Mouse (Mus musculus) myocyte (in vitro differentiated cells): Measurements from ENCODE around the gene Nhp2. TPM values are rescaled to one million over a fixed set of nuclear protein-coding genes. Genes with fewer than 3 reads are reported as not detected.
A peak's percentile ranks its signal among the peaks of the same experiment; 100 is the strongest.
"Not testable (repeated sequence)": the region's sequence is repeated elsewhere in the genome, so short reads cannot be mapped to it uniquely, and the experiment has no call there.

Source experiments
- H3K27me3 ChIP-seq: one replicate; pipeline ENCODE4 v1.6.1; 2011; ENCODE audit not compliant: control insufficient read depth, insufficient read depth, insufficient read length
- H3K36me3 ChIP-seq: one replicate; pipeline ENCODE4 v1.6.1; 2011; ENCODE audit not compliant: control insufficient read depth, insufficient read depth
- H3K4me2 ChIP-seq: one replicate; pipeline ENCODE4 v1.6.1; 2011; ENCODE audit warnings: low read depth, control low read depth
- H3K4me3 ChIP-seq: one replicate; pipeline ENCODE4 v1.5.1; 2011; ENCODE audit warnings: mild to moderate bottlenecking, control low read depth, moderate library complexity
- H3K79me2 ChIP-seq: one replicate; pipeline ENCODE4 v1.6.1; 2011; ENCODE audit not compliant: control insufficient read depth, insufficient read depth
- H3ac ChIP-seq: one replicate; pipeline ENCODE4 v1.6.1; 2011; ENCODE audit not compliant: control insufficient read depth, insufficient read length
- CEBPB ChIP-seq: IDR thresholded peaks from 2 replicates; pipeline ENCODE4 v1.6.1; 2011; ENCODE audit warnings: mild to moderate bottlenecking, moderate library complexity; ENCODE audit not compliant: poor library complexity, insufficient read depth, severe bottlenecking
- E2F4 ChIP-seq: IDR thresholded peaks from one replicate; pipeline ENCODE4 v1.6.1; 2011; ENCODE audit warnings: mild to moderate bottlenecking, control low read depth, moderate library complexity; ENCODE audit not compliant: insufficient read depth
- MAX ChIP-seq: IDR thresholded peaks from one replicate; pipeline ENCODE4 v1.6.1; 2011; ENCODE audit warnings: low read depth, mild to moderate bottlenecking, control low read depth
- MYOD1 ChIP-seq, 3 experiments: IDR thresholded peaks; one replicate each; pipeline ENCODE4 v1.6.1; 2011; ENCODE audit warnings: control low read depth in 2 of 3, low read depth in 2 of 3, mild to moderate bottlenecking in 2 of 3, moderate library complexity in 1 of 3; ENCODE audit not compliant: insufficient read length in 2 of 3, control insufficient read depth in 1 of 3
- MYOG ChIP-seq, 3 experiments: IDR thresholded peaks; one replicate each; pipeline ENCODE4 v1.6.1; 2011; ENCODE audit warnings: control low read depth in 2 of 3, low read depth in 2 of 3, mild to moderate bottlenecking in 2 of 3; ENCODE audit not compliant: insufficient read length in 2 of 3, control insufficient read depth in 1 of 3, insufficient read depth in 1 of 3
- POLR2A ChIP-seq: IDR thresholded peaks from one replicate; pipeline ENCODE4 v1.6.1; 2011; ENCODE audit warnings: low read depth, mild to moderate bottlenecking, control low read depth, moderate library complexity; ENCODE audit not compliant: insufficient read length
- POLR2AphosphoS2 ChIP-seq: IDR thresholded peaks from one replicate; pipeline ENCODE4 v1.6.1; 2011; ENCODE audit warnings: low read depth, control low read depth; ENCODE audit not compliant: insufficient read length
- REST ChIP-seq: IDR thresholded peaks from one replicate; pipeline ENCODE4 v1.6.1; 2011; ENCODE audit warnings: mild to moderate bottlenecking, control low read depth, moderate library complexity; ENCODE audit not compliant: insufficient read depth, insufficient read length
- SRF ChIP-seq: IDR thresholded peaks from one replicate; pipeline ENCODE4 v1.6.1; 2011; ENCODE audit warnings: low read depth; ENCODE audit not compliant: control insufficient read depth, insufficient read length
- TCF12 ChIP-seq: IDR thresholded peaks from one replicate; pipeline ENCODE4 v1.6.1; 2011; ENCODE audit warnings: mild to moderate bottlenecking, control low read depth; ENCODE audit not compliant: poor library complexity, insufficient read depth, severe bottlenecking
- TCF3 ChIP-seq: IDR thresholded peaks from one replicate; pipeline ENCODE4 v1.6.1; 2011; ENCODE audit warnings: low read depth, control low read depth; ENCODE audit not compliant: insufficient read length
- USF1 ChIP-seq: IDR thresholded peaks from one replicate; pipeline ENCODE4 v1.6.1; 2011; ENCODE audit warnings: low read depth, mild to moderate bottlenecking, control low read depth, moderate library complexity
- polyA plus RNA-seq: library from polyadenylated mRNA; unstranded; fragments of >200 nt; fragmentation: generic; extraction: Trizol; gene quantifications from one replicate; pipeline ENCODE4 v1.2.1, GENCODE M21; 2012; ENCODE audit warnings: missing spikeins

The Nhp2 gene
- polyA plus RNA-seq, 1 experiment, result 137 TPM

GRCm38 (mm10) chr11:51606447-51607095 lies 13.0 kb upstream of the Nhp2 start, which contains the start of gene Hnrnpab:
Hnrnpab (minus strand) TSS chr11:51606847.
- Histone ChIP-seq H3K36me3 (peaks cover 39% of the 10 kb centered on the region), H3K79me2 (peaks cover 48% of the 10 kb centered on the region), H3K27me3 (no peaks in the 10 kb centered on the region), H3K4me2 (peak within 1 kb of the TSS; percentile 96), H3K4me3 (peak within 1 kb of the TSS; percentile 67), H3ac (peak within 1 kb of the TSS; percentile 85)
- TF ChIP-seq TCF3, result no peak
- peak; percentile 99 for TF ChIP-seq POLR2A
- peak; percentile 10 for TF ChIP-seq REST
- peak in 1 of 3 experiments; percentile 34 for TF ChIP-seq MYOD1 (IDR thresholded peaks at IDR 0.05; ENCODE audit: control insufficient read depth in 1 of 3, insufficient read length in 2 of 3, low read depth in 2 of 3)
- TF ChIP-seq E2F4, result peak; percentile 82
- TF ChIP-seq POLR2AphosphoS2, result peak; percentile 94
- TF ChIP-seq MYOG (IDR thresholded peaks at IDR 0.05; ENCODE audit: control insufficient read depth in 1 of 3, insufficient read depth in 1 of 3, insufficient read length in 2 of 3, low read depth in 2 of 3), result no peak

GRCm38 (mm10) chr11:51607096-51607738 lies 12.3 kb upstream of the Nhp2 start:
- peak overlapping the region; percentile 85 for H3ac ChIP-seq
- peaks cover 33% of the 10 kb centered on the region for H3K36me3 ChIP-seq
- peak overlapping the region; percentile 96 for H3K4me2 ChIP-seq
- peak overlapping the region; percentile 67 for H3K4me3 ChIP-seq
- H3K27me3 ChIP-seq, result no peaks in the 10 kb centered on the region
- peaks cover 42% of the 10 kb centered on the region for H3K79me2 ChIP-seq
- TF ChIP-seq USF1, result no peak
- no peak for TF ChIP-seq MAX
- TF ChIP-seq MYOD1 (IDR thresholded peaks at IDR 0.05; ENCODE audit: control insufficient read depth in 1 of 3, insufficient read length in 2 of 3, low read depth in 2 of 3), result no peak
- TF ChIP-seq REST, result no peak
- TF ChIP-seq TCF12, result no peak

GRCm38 (mm10) chr11:51609266-51609909 lies 10.1 kb upstream of the Nhp2 start:
- peaks cover 11% of the 10 kb centered on the region for H3K36me3 ChIP-seq
- H3ac ChIP-seq, result no peak overlapping the region
- TF ChIP-seq REST, result no peak
- TF ChIP-seq USF1, result no peak
- no peak for TF ChIP-seq TCF3
- no peak for TF ChIP-seq TCF12
- TF ChIP-seq MYOG (IDR thresholded peaks at IDR 0.05; ENCODE audit: control insufficient read depth in 1 of 3, insufficient read depth in 1 of 3, insufficient read length in 2 of 3, low read depth in 2 of 3), result no peak
- no peak for TF ChIP-seq MYOD1 (IDR thresholded peaks at IDR 0.05; ENCODE audit: control insufficient read depth in 1 of 3, insufficient read length in 2 of 3, low read depth in 2 of 3)
- no peak for TF ChIP-seq CEBPB
- TF ChIP-seq SRF, result no peak
- TF ChIP-seq POLR2AphosphoS2, result no peak
- TF ChIP-seq POLR2A, result no peak
- no peak for TF ChIP-seq MAX
- no peak for TF ChIP-seq E2F4
- H3K4me2 ChIP-seq, result no peak overlapping the region
- H3K27me3 ChIP-seq, result no peaks in the 10 kb centered on the region
- peaks cover 20% of the 10 kb centered on the region for H3K79me2 ChIP-seq
- no peak overlapping the region for H3K4me3 ChIP-seq

- not testable (repeated sequence) for H3ac ChIP-seq, H3K36me3 ChIP-seq, H3K4me3 ChIP-seq, H3K27me3 ChIP-seq, H3K4me2 ChIP-seq
- peaks cover 14% of the 10 kb centered on the region for H3K79me2 ChIP-seq
Measured at GRCm38 (mm10) chr11:51609940-51610339, 9.6 kb upstream of the Nhp2 start.

GRCm38 (mm10) chr11:51614256-51614655 lies 5.3 kb upstream of the Nhp2 start:
- no peak for TF ChIP-seq MYOG (IDR thresholded peaks at IDR 0.05; ENCODE audit: control insufficient read depth in 1 of 3, insufficient read depth in 1 of 3, insufficient read length in 2 of 3, low read depth in 2 of 3)
- no peak for TF ChIP-seq MYOD1 (IDR thresholded peaks at IDR 0.05; ENCODE audit: control insufficient read depth in 1 of 3, insufficient read length in 2 of 3, low read depth in 2 of 3)
- no peak for TF ChIP-seq TCF12
- no peak for TF ChIP-seq TCF3
- no peak for TF ChIP-seq POLR2AphosphoS2
- TF ChIP-seq MAX, result no peak
- TF ChIP-seq CEBPB, result no peak
- TF ChIP-seq REST, result no peak
- TF ChIP-seq POLR2A, result no peak
- TF ChIP-seq E2F4, result no peak
- no peak for TF ChIP-seq SRF
- no peak for TF ChIP-seq USF1
- no peak overlapping the region for H3K4me2 ChIP-seq
- no peak overlapping the region for H3K4me3 ChIP-seq
- no peaks in the 10 kb centered on the region for H3K27me3 ChIP-seq
- no peak overlapping the region for H3ac ChIP-seq
- no peaks in the 10 kb centered on the region for H3K79me2 ChIP-seq
- H3K36me3 ChIP-seq, result no peaks in the 10 kb centered on the region
